Mouse (Mus musculus) intestine, embryonic 15.5 days (tissue): ENCODE results near the gene Phf3. TPM values are rescaled to one million over a fixed set of nuclear protein-coding genes. Genes with fewer than 3 reads are reported as not detected.

Source experiments
- ATAC-seq: fragments of 200-750 bp; cut with Nextera tagmentation; 2 replicates; pipeline ENCODE4 v1.8.0; 2017; ENCODE audit warnings: moderate TSS enrichment, moderate library complexity
- H3K27ac ChIP-seq: fragments of 300-500 bp; sonication (generic); 2 replicates; pipeline ENCODE4 v1.5.1; 2015; ENCODE audit warnings: mild to moderate bottlenecking, inconsistent platforms
- H3K27me3 ChIP-seq: fragments of 300-500 bp; sonication (generic); replicated peaks from 2 replicates; pipeline ENCODE4 v1.6.1; 2015; ENCODE audit warnings: inconsistent platforms
- H3K36me3 ChIP-seq: fragments of 300-500 bp; sonication (generic); 2 replicates; pipeline ENCODE4 v1.6.1; 2015; ENCODE audit warnings: inconsistent platforms
- H3K4me1 ChIP-seq: fragments of 300-500 bp; sonication (generic); replicated peaks from 2 replicates; pipeline ENCODE4 v1.6.1; 2015; ENCODE audit warnings: inconsistent platforms
- H3K4me2 ChIP-seq: fragments of 300-500 bp; sonication (generic); replicated peaks from 2 replicates; pipeline ENCODE4 v1.6.1; 2015; ENCODE audit warnings: mild to moderate bottlenecking, inconsistent platforms
- H3K4me3 ChIP-seq: fragments of 300-500 bp; sonication (generic); replicated peaks from 2 replicates; pipeline ENCODE4 v1.5.1; 2015; ENCODE audit warnings: inconsistent platforms
- H3K9ac ChIP-seq: fragments of 300-500 bp; sonication (generic); 2 replicates; pipeline ENCODE4 v1.6.1; 2015; ENCODE audit warnings: inconsistent platforms
- H3K9me3 ChIP-seq: fragments of 300-500 bp; sonication (generic); 2 replicates; pipeline ENCODE4 v1.6.1; 2016; ENCODE audit warnings: inconsistent platforms
- WGBS: fragments of 180-500 bp; shearing (Covaris S2); methylation state at CpG from one replicate; pipeline ENCODE4 v1.1.7; 2015; 5-methylcytosine and 5-hydroxymethylcytosine counted together
- polyA plus RNA-seq: library from polyadenylated mRNA; unstranded; fragments of >200 nt; fragmentation: Nextera tagmentation; extraction: Ambion mirVana; gene quantifications from 2 replicates; pipeline ENCODE4 v1.2.1, GENCODE M21; 2015

The Phf3 gene
- polyA plus RNA-seq, 1 experiment from 2014 or later, result 33.6 TPM

DNA sequence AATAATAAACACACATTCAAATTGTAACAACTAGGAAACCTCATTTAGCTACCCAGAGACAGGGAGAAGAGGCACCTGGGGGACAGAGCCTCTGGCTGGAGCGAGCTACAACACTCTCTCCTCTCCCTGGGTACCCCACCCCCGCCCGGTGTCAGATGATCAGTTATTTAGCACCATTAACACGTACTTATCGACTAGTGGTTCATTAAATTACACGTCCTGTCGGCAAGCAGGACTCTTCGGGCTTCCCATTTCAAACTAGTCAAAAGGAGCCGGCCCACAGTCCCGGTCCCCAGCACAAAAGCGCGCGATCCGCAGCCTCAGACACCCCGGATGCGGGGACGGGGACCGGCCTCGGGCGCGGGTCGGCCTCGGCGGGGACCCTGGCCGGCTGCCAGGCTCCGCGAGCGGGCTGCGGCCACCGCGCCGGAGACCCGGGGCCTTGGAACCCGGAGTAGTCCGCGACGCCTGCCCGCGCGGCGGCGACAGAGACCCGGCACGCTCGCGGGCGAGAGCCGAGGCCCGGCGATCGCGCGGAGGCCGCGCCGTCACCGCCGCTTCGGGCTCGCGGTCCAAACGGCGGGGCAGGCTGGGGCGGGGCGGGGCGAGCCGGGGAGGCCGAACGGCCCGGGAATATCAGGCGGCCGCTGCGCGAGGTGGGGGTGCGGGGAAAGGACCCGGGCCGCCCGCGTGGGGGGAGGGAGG, 733 bp downstream of the Phf3 start:
- Histone ChIP-seq H3K27me3 (no peaks in the 10 kb centered on the region), H3K36me3 (no peaks in the 10 kb centered on the region), H3K4me1 (peaks cover 5% of the 10 kb centered on the region; the same call in 1 of the 2 replicates), H3K9me3 (no peaks in the 10 kb centered on the region), H3K9ac (peak overlapping the region; percentile 95), H3K4me2 (peak overlapping the region; percentile 55), H3K4me3 (peak overlapping the region; percentile 88), H3K27ac (peak overlapping the region; percentile 97)
- ATAC-seq, result peak; percentile 89
- under 1% methylated on average over 72 of the region's 79 CpGs for WGBS

DNA sequence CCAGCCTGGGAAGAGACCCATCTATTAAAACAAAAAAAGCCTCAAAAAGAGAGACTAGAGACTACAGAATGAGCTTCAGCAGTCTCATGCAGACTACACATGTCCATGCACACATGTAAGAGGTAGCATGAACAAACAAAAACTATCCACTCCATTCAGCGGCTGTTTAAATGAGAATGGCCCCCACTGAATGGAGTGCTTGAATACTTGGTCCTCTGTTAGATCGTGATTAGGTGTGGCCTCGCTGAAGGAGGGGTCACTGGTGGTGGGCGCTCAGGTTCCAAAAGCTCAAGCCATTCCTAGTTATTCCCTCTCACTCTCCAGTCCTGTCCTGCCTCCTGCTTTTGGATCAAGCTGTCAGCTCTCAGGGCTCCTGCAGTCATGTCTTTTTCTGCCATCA, 5.9 kb downstream of the Phf3 start:
- Histone ChIP-seq H3K27me3 (no peaks in the 10 kb centered on the region), H3K9me3 (no peaks in the 10 kb centered on the region), H3K4me3 (no peak overlapping the region), H3K4me2 (no peak overlapping the region), H3K4me1 (peaks cover 5% of the 10 kb centered on the region; the same call in 1 of the 2 replicates), H3K27ac (no peak overlapping the region), H3K9ac (no peak overlapping the region), H3K36me3 (no peaks in the 10 kb centered on the region)
- 92% methylated on average over 4 of the region's 4 CpGs for WGBS
- no peak for ATAC-seq

GRCm38 (mm10) chr1:30852518-30852917, 21.2 kb downstream of the Phf3 start:
- no peak for ATAC-seq
- Histone ChIP-seq H3K9me3 (no peaks in the 10 kb centered on the region), H3K27me3 (no peaks in the 10 kb centered on the region), H3K4me3 (no peak overlapping the region), H3K36me3 (no peaks in the 10 kb centered on the region), H3K27ac (no peak overlapping the region), H3K4me1 (no peaks in the 10 kb centered on the region), H3K4me2 (no peak overlapping the region), H3K9ac (no peak overlapping the region)
- 86% methylated on average over 3 of the region's 3 CpGs for WGBS

DNA sequence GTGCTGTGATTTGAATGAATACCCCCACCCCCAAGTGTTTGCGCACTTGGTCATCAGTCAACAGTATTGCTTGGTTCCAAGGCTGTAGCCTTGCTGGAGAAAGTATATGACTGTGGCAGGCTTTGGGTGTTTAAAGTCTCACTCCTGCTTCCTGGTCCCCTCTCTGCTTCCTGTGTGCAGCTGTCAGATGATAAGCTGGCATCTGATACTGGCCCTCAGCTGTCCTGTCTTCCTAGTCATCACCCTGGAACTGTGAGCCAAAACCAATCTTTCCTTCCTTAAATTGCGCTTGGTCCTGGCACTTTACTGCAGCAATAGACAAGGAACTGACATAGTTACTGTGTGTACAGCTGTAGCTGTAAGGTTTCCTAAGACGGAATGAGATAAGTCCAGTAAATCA, 21.8 kb downstream of the Phf3 start:
- peak; percentile 43 for ATAC-seq
- Histone ChIP-seq H3K4me2 (no peak overlapping the region), H3K9me3 (no peaks in the 10 kb centered on the region), H3K36me3 (no peaks in the 10 kb centered on the region), H3K27ac (no peak overlapping the region), H3K9ac (no peak overlapping the region), H3K4me3 (no peak overlapping the region), H3K4me1 (no peaks in the 10 kb centered on the region), H3K27me3 (no peaks in the 10 kb centered on the region)
- WGBS, result 74% methylated on average over 3 of the region's 3 CpGs

DNA sequence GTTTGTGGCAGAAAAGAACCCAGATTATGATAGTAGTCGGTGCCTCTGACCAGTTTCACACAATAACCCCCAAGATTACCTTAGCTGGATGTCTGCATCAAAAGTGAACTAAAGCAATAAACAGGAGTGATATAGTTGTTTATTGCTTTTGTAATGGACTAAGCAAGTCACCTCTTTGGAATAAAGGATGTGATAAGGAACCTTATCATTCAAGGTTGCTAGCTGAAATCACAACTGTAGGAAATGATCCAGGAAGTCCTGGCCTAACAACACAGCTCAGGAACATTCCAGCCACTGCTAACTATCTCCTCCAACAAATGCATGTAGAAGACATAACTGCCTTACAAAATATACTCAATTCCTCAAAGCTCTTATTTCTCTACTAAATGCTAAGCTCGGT, 22.8 kb downstream of the Phf3 start:
- no peaks in the 10 kb centered on the region for H3K36me3 ChIP-seq
- WGBS, result 72% methylated on average over 2 of the region's 2 CpGs
- no peak overlapping the region for H3K9ac ChIP-seq
- no peak overlapping the region for H3K4me2 ChIP-seq
- no peaks in the 10 kb centered on the region for H3K4me1 ChIP-seq
- no peaks in the 10 kb centered on the region for H3K9me3 ChIP-seq
- no peak overlapping the region for H3K4me3 ChIP-seq
- ATAC-seq, result peak; percentile 55; the same call in 1 of the 2 replicates
- no peak overlapping the region for H3K27ac ChIP-seq
- no peaks in the 10 kb centered on the region for H3K27me3 ChIP-seq

DNA sequence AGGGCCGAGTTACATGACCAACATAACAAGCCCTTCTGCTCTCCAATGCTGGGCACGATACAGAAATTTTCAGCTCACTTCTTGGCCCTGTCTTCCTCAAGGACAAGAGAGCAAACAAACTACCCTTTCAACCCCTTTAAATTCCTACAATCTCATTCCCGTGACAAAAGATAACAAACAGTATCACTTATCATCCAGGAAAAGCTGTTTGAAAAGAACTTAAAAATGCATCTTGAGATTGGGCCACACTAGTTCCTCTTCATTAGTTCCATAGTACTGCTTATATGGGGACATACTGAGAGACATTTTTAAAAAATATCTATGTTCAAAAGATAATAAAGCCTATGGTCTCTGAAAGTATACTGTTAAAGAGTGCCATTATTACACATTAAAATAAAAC, 23.8 kb downstream of the Phf3 start:
- WGBS, result 67% methylated on average over 3 of the region's 3 CpGs
- no peak overlapping the region for H3K27ac ChIP-seq
- no peaks in the 10 kb centered on the region for H3K27me3 ChIP-seq
- H3K36me3 ChIP-seq, result no peaks in the 10 kb centered on the region
- H3K9me3 ChIP-seq, result no peaks in the 10 kb centered on the region
- H3K4me1 ChIP-seq, result no peaks in the 10 kb centered on the region
- no peak for ATAC-seq
- H3K4me3 ChIP-seq, result no peak overlapping the region
- H3K9ac ChIP-seq, result no peak overlapping the region
- H3K4me2 ChIP-seq, result no peak overlapping the region

DNA sequence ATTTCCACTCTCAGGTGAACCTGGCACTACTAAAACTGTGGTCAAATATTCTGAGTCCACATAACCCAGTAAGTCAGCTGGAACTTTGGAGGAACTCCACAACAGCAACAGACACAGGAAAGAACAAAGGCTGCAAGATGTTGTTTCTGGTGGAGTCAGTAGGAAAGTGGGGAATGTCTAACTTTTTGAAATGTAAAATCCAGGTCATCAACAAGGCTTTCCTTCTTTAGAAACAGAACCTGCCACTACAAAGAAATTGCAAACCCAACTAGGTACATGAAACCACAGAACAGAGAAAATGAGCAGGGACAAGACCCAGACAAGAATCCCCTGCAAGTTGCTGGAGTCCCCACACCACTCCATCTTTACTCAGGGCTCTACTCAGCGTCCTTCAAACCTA, 26.0 kb downstream of the Phf3 start:
- WGBS, result 38% methylated on average over 1 of the region's 1 CpGs
- Histone ChIP-seq H3K4me2 (no peak overlapping the region), H3K36me3 (no peaks in the 10 kb centered on the region), H3K4me3 (no peak overlapping the region), H3K27ac (no peak overlapping the region), H3K4me1 (no peaks in the 10 kb centered on the region), H3K9me3 (no peaks in the 10 kb centered on the region), H3K9ac (no peak overlapping the region), H3K27me3 (no peaks in the 10 kb centered on the region)
- no peak for ATAC-seq

DNA sequence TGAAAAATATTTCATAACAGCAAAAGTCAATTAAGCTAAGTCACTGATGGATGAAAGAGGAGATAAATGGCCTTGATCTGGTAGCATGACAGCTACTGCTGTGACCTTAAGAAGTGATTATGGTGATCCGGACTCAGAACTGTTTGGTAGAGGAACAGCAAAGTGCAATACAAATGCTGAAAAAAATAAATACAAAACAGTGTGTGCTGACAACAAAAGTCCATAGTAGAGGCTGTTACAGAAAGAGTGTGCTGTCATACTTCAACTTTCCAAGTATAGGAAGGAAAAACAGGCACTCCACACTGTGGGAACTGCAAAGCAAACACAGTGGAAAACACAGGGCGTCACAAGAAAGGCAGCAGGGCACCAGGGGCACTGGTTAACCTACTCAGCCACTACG, 34.1 kb downstream of the Phf3 start:
- H3K4me2 ChIP-seq, result no peak overlapping the region
- H3K27ac ChIP-seq, result no peak overlapping the region
- 79% methylated on average over 3 of the region's 3 CpGs for WGBS
- H3K4me3 ChIP-seq, result no peak overlapping the region
- H3K9me3 ChIP-seq, result no peaks in the 10 kb centered on the region
- H3K36me3 ChIP-seq, result peaks cover 4% of the 10 kb centered on the region; the same call in 1 of the 2 replicates
- H3K4me1 ChIP-seq, result no peaks in the 10 kb centered on the region
- H3K9ac ChIP-seq, result no peak overlapping the region
- no peak for ATAC-seq
- no peaks in the 10 kb centered on the region for H3K27me3 ChIP-seq

GRCm38 (mm10) chr1:30835512-30835911, 38.2 kb downstream of the Phf3 start:
- Histone ChIP-seq H3K27ac (no peak overlapping the region), H3K36me3 (peaks cover 4% of the 10 kb centered on the region; the same call in 1 of the 2 replicates), H3K9ac (no peak overlapping the region), H3K4me2 (no peak overlapping the region), H3K9me3 (no peaks in the 10 kb centered on the region), H3K4me1 (no peaks in the 10 kb centered on the region), H3K4me3 (no peak overlapping the region), H3K27me3 (no peaks in the 10 kb centered on the region)
- WGBS, result 96% methylated on average over 6 of the region's 6 CpGs
- no peak for ATAC-seq

DNA sequence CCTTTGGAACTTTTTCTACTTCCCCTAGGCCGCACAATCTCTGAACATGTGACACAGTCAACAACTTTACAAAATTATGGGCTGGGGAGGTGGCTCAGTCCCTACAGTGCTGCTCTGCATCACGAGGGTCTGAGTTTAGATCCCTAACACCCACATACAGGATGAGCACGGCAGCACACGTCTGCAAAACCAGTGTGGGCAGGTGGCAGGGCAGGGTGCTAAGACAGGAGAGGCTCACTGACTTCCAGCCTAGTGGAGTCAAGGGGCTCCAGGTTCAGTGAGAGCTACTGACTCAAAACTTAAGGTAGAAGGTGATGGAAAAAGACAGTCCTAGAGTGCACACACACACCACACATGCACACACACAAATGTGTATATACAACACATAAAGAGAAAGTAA, 40.9 kb downstream of the Phf3 start:
- no peak overlapping the region for H3K4me2 ChIP-seq
- WGBS, result 83% methylated on average over 4 of the region's 4 CpGs
- no peak overlapping the region for H3K27ac ChIP-seq
- H3K27me3 ChIP-seq, result no peaks in the 10 kb centered on the region
- H3K9me3 ChIP-seq, result no peaks in the 10 kb centered on the region
- H3K9ac ChIP-seq, result no peak overlapping the region
- H3K4me1 ChIP-seq, result no peaks in the 10 kb centered on the region
- no peak for ATAC-seq
- peaks cover 11% of the 10 kb centered on the region; the same call in 1 of the 2 replicates for H3K36me3 ChIP-seq
- no peak overlapping the region for H3K4me3 ChIP-seq

DNA sequence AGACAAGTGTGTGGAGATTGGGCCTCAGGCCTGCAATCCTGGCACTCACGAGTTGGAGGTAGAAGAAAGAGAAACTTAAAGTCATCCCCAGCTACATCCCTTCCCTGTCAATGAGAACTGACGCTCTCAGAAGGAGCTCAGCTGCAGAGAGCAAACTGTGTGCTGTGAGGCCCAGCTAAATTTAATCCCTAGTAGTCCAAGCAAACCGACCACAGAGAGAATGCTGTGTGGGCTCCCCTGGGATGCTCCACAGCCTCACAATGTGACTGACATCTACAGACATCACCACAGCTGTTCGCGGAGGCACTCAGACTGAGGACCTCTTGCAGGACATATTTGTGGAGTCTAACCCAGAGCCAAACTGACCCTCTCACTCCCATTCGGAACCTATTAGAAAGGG, 54.3 kb downstream of the Phf3 start:
- Histone ChIP-seq H3K27ac (no peak overlapping the region), H3K9me3 (no peaks in the 10 kb centered on the region), H3K4me1 (no peaks in the 10 kb centered on the region), H3K27me3 (no peaks in the 10 kb centered on the region), H3K4me2 (no peak overlapping the region), H3K9ac (no peak overlapping the region), H3K36me3 (peaks cover 6% of the 10 kb centered on the region; the same call in 1 of the 2 replicates), H3K4me3 (no peak overlapping the region)
- WGBS, result 87% methylated on average over 6 of the region's 6 CpGs
- no peak for ATAC-seq

DNA sequence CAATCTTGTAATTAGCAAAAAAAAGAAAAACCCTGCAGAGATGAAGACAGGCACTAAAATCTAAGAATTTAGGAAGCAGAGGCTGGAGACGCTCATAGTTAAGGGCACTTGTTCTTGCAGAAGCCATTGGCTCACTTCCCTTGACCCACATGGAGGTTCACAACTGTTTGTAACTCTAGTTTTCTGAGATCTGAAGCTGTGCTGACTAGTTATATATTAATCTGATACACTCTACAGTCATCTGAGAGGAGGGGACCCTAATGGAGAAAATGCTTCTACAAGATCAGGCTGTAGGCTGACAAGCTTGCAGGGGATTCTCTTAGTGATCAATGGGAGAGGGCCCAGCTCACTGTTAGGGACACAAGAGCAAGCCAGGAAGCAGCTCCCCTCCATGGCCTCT, 58.1 kb downstream of the Phf3 start:
- no peak for ATAC-seq
- Histone ChIP-seq H3K36me3 (peaks cover 23% of the 10 kb centered on the region), H3K4me3 (no peak overlapping the region), H3K4me1 (no peaks in the 10 kb centered on the region), H3K27ac (no peak overlapping the region), H3K9me3 (no peaks in the 10 kb centered on the region), H3K9ac (no peak overlapping the region), H3K4me2 (no peak overlapping the region), H3K27me3 (no peaks in the 10 kb centered on the region)
- WGBS, result 83% methylated on average over 1 of the region's 1 CpGs

GRCm38 (mm10) chr1:30814987-30815386, 58.7 kb downstream of the Phf3 start:
- no peak overlapping the region for H3K27ac ChIP-seq
- no peaks in the 10 kb centered on the region for H3K9me3 ChIP-seq
- H3K4me1 ChIP-seq, result no peaks in the 10 kb centered on the region
- H3K27me3 ChIP-seq, result no peaks in the 10 kb centered on the region
- H3K4me2 ChIP-seq, result no peak overlapping the region
- no peak for ATAC-seq
- peaks cover 19% of the 10 kb centered on the region for H3K36me3 ChIP-seq
- 80% methylated on average over 2 of the region's 2 CpGs for WGBS
- no peak overlapping the region for H3K9ac ChIP-seq
- no peak overlapping the region for H3K4me3 ChIP-seq
